Mouse (Mus musculus) left cerebral cortex, adult 8-10 months (tissue): ENCODE measurements at regions not wholly inside any gene's neighbourhood (a gene's known extent, or its start where the extent isn't known, plus 50 kb on each side); places are given as distances from the start of the nearest gene placed in this dataset.
"Not testable (repeated sequence)": the region's sequence is repeated elsewhere in the genome, so short reads cannot be mapped to it uniquely, and the experiment has no call there.

Experiments
- DNase-seq, 2 experiments: peaks; one replicate each; pipeline ENCODE4 v3.0.0; 2022; ENCODE audit warnings: low spot score in 2 of 2

DNA sequence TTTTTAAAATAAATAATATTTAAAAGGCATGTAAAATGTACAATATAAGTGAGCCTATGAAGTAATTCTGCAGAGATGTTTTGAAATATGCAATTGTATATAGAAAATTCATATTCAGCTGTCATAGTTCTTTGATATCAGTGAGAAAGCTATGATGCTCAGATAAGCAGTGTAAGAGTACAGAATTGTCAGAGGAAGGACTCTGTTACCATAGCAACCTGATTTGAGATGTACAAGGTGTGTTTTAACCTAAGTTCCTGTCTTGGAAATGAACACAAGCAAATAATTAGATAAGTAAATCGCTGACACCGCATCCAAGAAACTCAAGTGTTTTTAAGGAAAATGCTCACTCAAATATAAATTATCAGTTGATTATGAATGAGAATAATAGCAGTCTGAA, 271.8 kb downstream of the Gabrg2 start:
- no peak for DNase-seq

DNA sequence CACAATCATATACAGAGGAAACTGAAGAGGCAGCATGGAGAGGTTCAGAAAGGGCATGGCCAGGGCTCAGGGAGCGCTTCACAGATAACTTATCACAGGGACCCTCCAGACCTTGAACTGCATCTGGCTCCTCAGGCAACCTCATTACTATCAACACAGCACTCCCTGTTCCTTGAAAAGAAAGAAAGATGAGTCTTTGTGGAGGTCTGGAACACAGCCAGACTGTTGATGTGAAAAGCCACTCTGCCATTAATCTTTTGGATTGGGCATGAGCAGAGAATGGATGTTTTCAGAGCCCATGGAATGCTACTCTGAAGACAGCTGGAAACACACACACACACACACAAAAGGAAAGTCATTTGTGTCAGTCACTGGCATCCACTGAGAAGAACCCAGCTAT, 284.0 kb downstream of the Gabrg2 start:
- DNase-seq = no peak

DNA sequence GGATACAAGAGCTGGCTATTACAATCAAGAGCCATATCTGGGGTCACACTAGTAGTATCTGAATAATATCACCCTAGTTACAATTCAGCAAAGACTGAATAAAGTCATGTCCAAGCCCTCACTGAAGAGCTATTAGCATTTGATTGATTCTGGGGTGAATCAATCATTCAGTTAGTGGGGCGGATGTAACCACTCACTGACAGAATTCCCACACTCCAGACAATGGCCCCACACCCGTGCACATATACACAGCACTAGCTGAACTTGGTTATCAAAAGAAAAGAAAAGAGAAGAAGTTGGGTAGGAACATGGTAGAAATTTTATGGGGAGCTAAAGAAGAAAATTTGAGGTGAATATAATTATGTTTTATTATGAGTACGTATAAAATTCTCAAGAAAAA, 310.0 kb downstream of the Gabrg2 start:
- DNase-seq = no peak

DNA sequence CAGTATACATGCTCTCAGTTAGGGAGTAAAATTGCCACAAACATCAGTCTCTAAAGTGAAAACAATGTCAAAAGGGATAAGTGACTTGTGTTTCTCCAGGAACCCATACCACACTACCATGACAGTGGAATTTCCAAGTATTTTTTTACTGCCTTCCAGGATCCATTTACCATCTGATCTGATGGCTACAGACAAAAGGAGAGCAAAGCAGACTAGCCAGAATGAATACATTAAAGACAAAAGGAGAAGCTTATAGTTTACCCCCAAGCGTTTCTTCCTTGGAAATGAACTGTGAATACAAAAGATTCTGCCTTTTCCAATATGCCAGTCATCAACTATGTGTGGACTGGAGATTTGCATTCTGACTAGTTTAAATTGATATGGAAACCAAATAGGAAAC, 317.7 kb downstream of the Gabrg2 start:
- DNase-seq = no peak

DNA sequence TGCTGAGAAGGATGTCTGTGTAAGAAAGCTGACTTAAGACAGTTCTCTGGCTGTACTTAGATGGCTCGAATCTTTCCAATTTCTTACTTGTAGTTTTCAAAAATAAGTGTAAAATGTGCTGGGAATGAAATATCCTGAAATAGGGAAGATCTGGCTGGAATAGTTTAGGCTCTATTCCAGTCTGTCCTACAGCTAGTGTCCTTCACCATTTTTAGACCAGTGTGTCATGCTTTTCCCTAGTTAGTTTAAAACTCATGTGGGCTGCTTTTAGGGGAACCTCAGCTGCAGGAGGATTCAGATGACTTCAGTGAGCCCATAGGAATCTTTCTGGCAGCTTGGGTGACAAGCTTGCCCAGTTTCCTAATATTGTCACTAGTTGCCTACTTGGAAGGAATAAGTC, 348.1 kb downstream of the Gabrg2 start:
- DNase-seq = peak in 1 of 2 experiments; percentile 34

DNA sequence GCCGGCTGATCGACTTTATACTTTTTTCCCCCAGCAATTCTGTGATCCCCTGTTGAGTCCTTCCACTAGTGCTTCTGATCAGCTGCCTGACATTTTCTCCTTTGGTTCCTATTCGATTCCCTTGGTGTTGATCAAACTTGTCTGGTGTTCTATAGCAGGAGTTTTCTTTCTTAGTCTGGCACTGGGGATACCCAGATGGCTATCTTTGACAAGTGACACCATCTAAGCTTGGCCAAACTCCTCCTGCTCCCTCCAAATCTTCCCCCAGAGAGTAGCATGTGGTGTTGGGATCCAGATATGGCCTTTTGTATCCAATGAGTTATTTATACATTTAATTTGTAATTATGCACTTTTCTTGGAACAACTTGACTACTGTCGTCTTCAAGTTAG, 355.2 kb downstream of the Gabrg2 start:
- DNase-seq = no peak

DNA sequence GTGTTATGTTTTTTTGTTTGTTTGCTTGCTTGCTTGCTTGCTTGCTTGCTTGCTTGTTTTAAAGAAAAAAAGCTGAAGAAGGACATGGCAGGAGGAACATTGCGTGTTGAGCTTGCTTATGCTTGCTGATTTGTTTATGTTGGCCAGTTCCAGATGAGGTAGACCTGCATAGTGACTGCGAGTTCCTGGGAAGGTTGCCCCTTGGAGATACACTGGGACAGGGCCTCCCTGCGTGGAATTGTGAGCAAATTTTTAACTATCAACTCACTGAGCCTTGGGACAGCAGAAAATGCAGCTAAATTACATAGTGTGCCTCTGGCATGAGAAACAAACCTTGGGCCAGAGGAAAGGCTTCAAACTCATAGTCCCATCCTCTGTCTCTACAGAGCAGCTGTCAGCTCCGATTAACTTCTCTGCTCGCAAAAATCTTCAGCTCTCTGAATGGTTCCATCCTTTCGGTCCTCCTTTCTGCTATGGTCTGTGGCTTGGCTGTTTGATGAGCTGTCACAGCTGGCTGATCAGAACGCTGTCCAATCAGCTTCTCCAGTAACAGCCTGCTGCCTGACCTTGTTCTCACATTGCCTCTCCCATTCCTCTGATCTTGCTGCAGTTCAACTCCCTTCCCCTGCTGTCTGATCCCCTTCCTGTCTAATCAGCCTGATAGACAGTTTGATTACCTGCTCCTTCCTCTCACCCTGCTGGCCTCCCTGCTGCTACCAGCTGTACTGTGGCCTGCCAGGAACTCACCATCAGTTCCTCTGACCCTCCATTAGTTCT, 355.7 kb downstream of the Gabrg2 start:
- no peak for DNase-seq

DNA sequence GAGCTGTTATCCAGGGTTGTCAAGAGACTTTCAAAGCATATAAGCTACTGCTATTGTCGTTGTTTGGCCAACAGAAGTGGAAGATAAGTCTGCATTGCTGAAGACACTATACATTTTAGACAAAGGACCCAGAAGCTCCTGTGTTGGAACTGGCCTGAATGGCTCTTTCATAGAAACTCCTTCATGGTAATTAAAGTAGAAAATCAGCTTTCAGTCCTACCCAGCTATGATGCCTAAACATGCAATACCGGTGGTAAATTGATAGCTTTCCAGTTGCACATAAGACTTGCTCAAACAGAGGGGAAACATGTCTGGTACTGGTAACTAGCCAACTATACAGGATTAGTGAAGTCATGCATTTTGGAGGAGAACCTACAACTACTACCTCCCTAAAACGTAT, 356.6 kb downstream of the Gabrg2 start:
- no peak for DNase-seq

DNA sequence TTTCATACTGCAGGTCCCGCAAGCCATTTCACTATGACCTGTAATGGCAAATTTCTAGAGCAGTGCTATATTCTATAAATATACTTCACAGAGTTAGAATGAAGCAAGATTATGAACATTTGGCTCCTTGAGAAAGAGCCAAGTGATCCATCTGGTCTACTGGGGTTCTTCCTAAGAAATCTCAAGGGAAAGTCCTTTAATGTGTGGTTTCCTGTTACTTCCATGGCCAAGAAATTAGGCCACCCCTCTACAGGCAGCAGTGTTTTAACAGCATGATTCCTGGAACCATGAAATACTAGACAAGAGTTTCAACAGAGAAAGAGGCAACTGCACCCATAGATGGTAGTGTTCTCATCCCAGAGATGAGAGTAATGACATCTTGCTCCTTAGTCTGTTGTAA, 401.7 kb downstream of the Gabrg2 start:
- DNase-seq = no peak

DNA sequence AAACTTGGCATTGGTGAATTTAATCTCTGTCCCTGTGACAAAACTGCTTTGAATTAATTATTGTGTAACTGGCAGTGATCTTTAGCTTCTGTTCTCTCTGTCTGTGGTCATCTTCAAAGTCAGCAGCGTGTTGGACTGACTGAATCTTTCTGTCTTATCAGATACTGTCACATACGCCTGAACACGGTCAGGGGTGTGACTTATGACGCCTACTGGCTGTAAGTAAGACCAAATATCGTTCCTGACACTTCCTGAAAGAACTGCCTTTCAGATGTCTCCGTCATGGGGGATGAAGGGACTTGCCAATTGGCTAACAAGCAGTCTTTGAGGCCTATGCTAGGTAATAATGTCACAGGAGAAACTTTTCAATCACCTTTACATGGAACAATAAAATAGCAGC, 402.2 kb downstream of the Gabrg2 start:
- no peak for DNase-seq

DNA sequence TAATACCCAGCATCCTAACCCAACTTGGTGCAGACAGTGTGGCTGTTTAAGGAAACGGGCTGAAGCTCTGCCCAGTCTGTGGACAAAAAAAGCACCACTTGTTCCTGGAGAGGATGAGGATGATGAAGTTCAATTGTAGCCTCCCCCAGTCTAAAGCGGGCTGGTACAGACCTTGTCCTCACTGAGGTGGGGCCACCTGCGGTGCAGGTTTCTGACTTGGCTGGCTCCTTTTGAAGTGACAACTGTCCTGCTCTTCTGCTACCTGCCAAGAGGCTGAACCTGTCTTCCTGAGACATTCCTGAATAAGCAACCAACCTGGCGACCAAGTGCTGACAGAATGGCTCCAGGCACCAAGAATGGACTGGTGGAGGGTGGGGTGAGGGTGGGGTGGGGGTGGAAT, 409.2 kb downstream of the Gabrg2 start:
- not testable (repeated sequence) for DNase-seq
